Mouse (Mus musculus) G1E (cell line): Measurements from ENCODE around the gene Arhgap8. TPM values are rescaled to one million over a fixed set of nuclear protein-coding genes. Genes with fewer than 3 reads are reported as not detected.

Experiments used
- ATAC-seq: 2 replicates; pipeline ENCODE4 v1.8.0; 2016; ENCODE audit warnings: mild to moderate bottlenecking; ENCODE audit not compliant: insufficient number of reproducible peaks, poor library complexity, low FRiP score, severe bottlenecking; ENCODE audit errors: extremely low read depth
- DNase-seq: peaks from one replicate; pipeline ENCODE4 v3.0.0; 2012; ENCODE audit warnings: low spot score
- H3K27me3 ChIP-seq: 2 replicates; pipeline ENCODE4 v1.6.1; 2012; ENCODE audit warnings: mild to moderate bottlenecking, low read length, inconsistent platforms; ENCODE audit not compliant: insufficient read depth
- H3K36me3 ChIP-seq: replicated peaks from 2 replicates; pipeline ENCODE3; 2012; ENCODE audit warnings: mild to moderate bottlenecking, inconsistent platforms
- H3K4me1 ChIP-seq: 2 replicates; pipeline ENCODE4 v1.6.1; 2012; ENCODE audit warnings: low read depth, low read length, inconsistent platforms, mixed read lengths; ENCODE audit not compliant: insufficient read depth
- H3K4me3 ChIP-seq: 2 replicates; pipeline ENCODE4 v1.5.1; 2012; ENCODE audit warnings: low read depth, mild to moderate bottlenecking, inconsistent platforms, low read length, moderate library complexity, mixed read lengths
- H3K9me3 ChIP-seq: replicated peaks from 2 replicates; pipeline ENCODE4 v1.6.1; 2012; ENCODE audit warnings: inconsistent platforms
- CTCF ChIP-seq: IDR thresholded peaks from 2 replicates; pipeline ENCODE4 v1.5.1; 2012; ENCODE audit warnings: low read depth, low read length, inconsistent platforms, mixed read lengths
- GATA1 ChIP-seq: IDR thresholded peaks from 2 replicates; pipeline ENCODE4 v1.6.1; 2012; ENCODE audit warnings: borderline replicate concordance, low read length, inconsistent platforms, mixed read lengths
- GATA2 ChIP-seq: IDR thresholded peaks from 2 replicates; pipeline ENCODE4 v1.6.1; 2012; ENCODE audit warnings: low read depth, low read length, inconsistent platforms, borderline replicate concordance
- POLR2AphosphoS5 ChIP-seq: IDR thresholded peaks from 2 replicates; pipeline ENCODE4 v1.6.1; 2012; ENCODE audit warnings: low read depth, low read length, inconsistent platforms; ENCODE audit not compliant: insufficient replicate concordance
- TAL1 ChIP-seq: conservative IDR thresholded peaks from 2 replicates; pipeline ENCODE4 v1.6.1; 2012; ENCODE audit warnings: low read depth, low read length, inconsistent platforms, mixed read lengths
- polyA plus RNA-seq: library from polyadenylated mRNA; stranded (reverse); fragments of >175 nt; gene quantifications from 2 replicates; pipeline ENCODE4 v1.2.3, GENCODE M21; 2012
- total RNA-seq, 2 experiments: library from RNA; stranded (forward) in 1 of 2; stranded (reverse) in 1 of 2; fragments of 200-1000 nt in 1 of 2; fragments of >200 nt in 1 of 2; fragmentation: Nextera tagmentation in 1 of 2; gene quantifications; 2 replicates each; pipeline ENCODE4 v1.2.3; 2014 to 2017

Arhgap8 gene
- total and polyA plus RNA-seq, 3 experiments = not detected

GRCm38 (mm10) chr15:84809275-84809952, 89.6 kb downstream of the Arhgap8 start:
- DNase-seq (no peak), ATAC-seq (no peak)

GRCm38 (mm10) chr15:84811126-84811525, 91.3 kb downstream of the Arhgap8 start:
- no peaks in the 10 kb centered on the region for H3K4me1 ChIP-seq
- no peaks in the 10 kb centered on the region for H3K36me3 ChIP-seq
- H3K27me3 ChIP-seq = no peaks in the 10 kb centered on the region
- DNase-seq (no peak), ATAC-seq (no peak)
- no peak overlapping the region for H3K4me3 ChIP-seq
- H3K9me3 ChIP-seq = peaks cover 95% of the 10 kb centered on the region
- TF ChIP-seq TAL1 = no peak

More at GRCm38 (mm10) chr15:84809275-84809952, 89.6 kb downstream of the Arhgap8 start:
- H3K27me3 ChIP-seq = no peaks in the 10 kb centered on the region; the same call in 1 of the 2 replicates
- TF ChIP-seq GATA1 (no peak), GATA2 (no peak), CTCF (no peak), TAL1 (no peak), POLR2AphosphoS5 (no peak)
- no peaks in the 10 kb centered on the region for H3K36me3 ChIP-seq
- no peak overlapping the region for H3K4me3 ChIP-seq
- H3K4me1 ChIP-seq = no peaks in the 10 kb centered on the region
- peaks cover 95% of the 10 kb centered on the region for H3K9me3 ChIP-seq

GRCm38 (mm10) chr15:84812831-84813357, 93.0 kb downstream of the Arhgap8 start:
- no peaks in the 10 kb centered on the region for H3K36me3 ChIP-seq
- no peaks in the 10 kb centered on the region for H3K4me1 ChIP-seq
- ATAC-seq = no peak
- H3K27me3 ChIP-seq = no peaks in the 10 kb centered on the region
- TF ChIP-seq GATA2 (no peak), TAL1 (no peak), CTCF (no peak), POLR2AphosphoS5 (no peak), GATA1 (no peak)
- no peak for DNase-seq
- peaks cover 93% of the 10 kb centered on the region for H3K9me3 ChIP-seq
- no peak overlapping the region; the same call in 1 of the 2 replicates for H3K4me3 ChIP-seq

- H3K4me3 ChIP-seq = no peak overlapping the region
- H3K27me3 ChIP-seq = no peaks in the 10 kb centered on the region
- no peak for TF ChIP-seq CTCF
- no peak for TF ChIP-seq POLR2AphosphoS5
- no peak for TF ChIP-seq GATA1
- TF ChIP-seq GATA2 = no peak
- no peak for TF ChIP-seq TAL1
- no peaks in the 10 kb centered on the region for H3K4me1 ChIP-seq
- H3K9me3 ChIP-seq = peaks cover 91% of the 10 kb centered on the region
- no peak for DNase-seq
- ATAC-seq = no peak
- no peaks in the 10 kb centered on the region for H3K36me3 ChIP-seq
These were observed 95.3 kb downstream of the Arhgap8 start for GRCm38 (mm10) chr15:84815171-84815570.

GRCm38 (mm10) chr15:84817589-84817988, 97.7 kb downstream of the Arhgap8 start:
- Histone ChIP-seq H3K36me3 (no peaks in the 10 kb centered on the region), H3K4me3 (no peak overlapping the region), H3K27me3 (no peaks in the 10 kb centered on the region), H3K9me3 (peaks cover 85% of the 10 kb centered on the region), H3K4me1 (no peaks in the 10 kb centered on the region)
- no peak for ATAC-seq
- TF ChIP-seq TAL1 (no peak), CTCF (no peak), GATA1 (no peak), GATA2 (no peak), POLR2AphosphoS5 (no peak)
- DNase-seq = no peak

GRCm38 (mm10) chr15:84818284-84818683, 98.4 kb downstream of the Arhgap8 start:
- DNase-seq (no peak), ATAC-seq (no peak)
- Histone ChIP-seq H3K4me1 (no peaks in the 10 kb centered on the region), H3K36me3 (no peaks in the 10 kb centered on the region), H3K4me3 (no peak overlapping the region), H3K27me3 (no peaks in the 10 kb centered on the region), H3K9me3 (peaks cover 84% of the 10 kb centered on the region)
- TF ChIP-seq POLR2AphosphoS5 = no peak
- no peak for TF ChIP-seq GATA2
- no peak for TF ChIP-seq CTCF
- TF ChIP-seq TAL1 = no peak
- TF ChIP-seq GATA1 = no peak
